Mouse (Mus musculus) CD4-positive, CD25-positive, alpha-beta regulatory T cell, adult 2 months (primary cell): ENCODE measurements around the gene Chic1.
A peak's percentile ranks its signal among the peaks of the same experiment; 100 is the strongest.

ENCODE experiments used
- DNase-seq: peaks from one replicate; pipeline ENCODE4 v3.0.0-alpha.2; 2012; ENCODE audit warnings: low read depth, low spot score

The Chic1 gene

DNA sequence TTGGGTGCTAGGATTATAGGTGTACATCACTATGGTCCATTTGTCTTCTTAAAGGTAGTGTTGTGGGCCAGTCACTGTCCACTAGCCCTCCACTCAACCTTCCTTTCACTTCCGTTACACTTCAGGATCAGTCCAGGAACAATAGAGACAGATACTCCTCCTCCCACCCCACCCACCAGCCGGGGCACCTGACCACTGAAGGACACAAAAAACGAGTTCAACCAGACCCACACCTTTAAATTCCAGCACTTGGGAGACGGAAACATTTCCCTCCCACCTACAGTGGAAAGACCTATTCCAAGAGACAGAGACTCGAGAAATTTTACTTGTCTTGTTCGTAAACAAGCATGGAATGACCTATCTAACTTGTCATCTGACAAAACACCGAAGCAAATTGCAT, 76.0 kb downstream of the Chic1 start:
- no peak for DNase-seq

DNA sequence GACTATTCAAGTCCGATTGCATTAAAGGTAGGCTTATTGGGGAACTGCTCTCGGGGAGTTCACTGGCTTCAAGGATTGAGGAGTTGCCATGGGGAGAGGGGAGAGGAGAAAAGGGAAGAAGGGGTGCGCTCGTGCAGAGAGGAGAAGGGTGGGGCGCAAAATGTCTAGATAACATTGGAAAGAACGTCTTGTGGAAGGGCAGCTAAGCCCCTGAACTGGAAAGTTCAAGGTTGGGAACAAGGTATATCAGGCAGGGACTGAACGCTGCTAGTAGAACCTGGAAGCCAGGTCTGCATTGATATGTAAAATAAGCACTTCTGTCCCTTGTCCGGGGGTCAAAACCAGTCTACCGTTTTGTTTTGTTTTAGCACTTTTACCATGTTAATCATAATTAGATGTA, 81.7 kb downstream of the Chic1 start:
- DNase-seq: no peak

DNA sequence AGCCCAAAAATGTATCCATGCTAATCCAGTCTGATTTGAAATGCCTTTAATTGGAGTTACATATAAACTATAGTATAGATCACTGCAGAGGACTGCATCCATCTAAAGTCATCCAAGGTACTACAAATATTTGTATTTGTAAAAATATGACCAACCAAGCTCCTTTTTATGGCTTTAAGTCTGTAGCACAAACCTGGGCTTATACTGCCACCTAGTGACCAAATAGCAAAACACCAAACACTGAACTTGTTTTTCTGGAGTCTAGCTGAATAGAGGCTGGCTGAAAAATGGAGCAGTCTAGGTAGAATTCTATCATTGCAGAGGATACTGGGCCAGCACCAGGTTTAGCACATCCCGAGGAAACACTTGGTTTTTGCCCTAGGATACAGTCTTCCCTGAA, 84.5 kb downstream of the Chic1 start:
- peak; percentile 69 for DNase-seq

DNA sequence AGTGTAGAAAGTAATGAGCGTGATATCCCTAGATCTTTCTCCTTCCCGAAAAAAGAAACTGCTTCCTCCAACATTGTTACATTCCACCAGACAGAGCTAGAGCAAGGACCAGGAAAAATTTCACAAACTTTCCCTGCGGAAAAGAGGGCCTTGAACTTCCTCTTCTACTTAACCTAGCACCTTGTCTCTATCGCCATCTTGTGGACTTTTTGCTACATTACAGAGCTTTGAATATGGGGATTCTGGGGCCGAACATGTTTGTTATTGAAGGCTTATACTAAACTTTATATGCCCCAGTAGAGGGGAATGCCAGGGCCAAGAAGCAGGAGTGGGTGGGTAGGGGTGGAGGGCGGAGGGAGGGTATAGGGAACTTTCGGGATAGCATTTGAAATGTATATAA, 87.5 kb downstream of the Chic1 start:
- peak; percentile 60 for DNase-seq
